Mouse (Mus musculus): Measurements from ENCODE around the gene Ntn4. TPM values are rescaled to one million over a fixed set of nuclear protein-coding genes. Genes with fewer than 3 reads are reported as not detected.

The Ntn4 gene
- total RNA-seq, 1 experiment from 2014 or later = 1.5 TPM

GRCm38 (mm10) chr10:93749267-93750192 is 109.0 kb downstream of the Ntn4 start:
- ATAC-seq (replicated peaks in 1 of 2; ENCODE audit: insufficient read depth in 1 of 2, low FRiP score in 2 of 2, low TSS enrichment in 1 of 2, low read depth in 1 of 2, poor library complexity in 2 of 2, severe bottlenecking in 2 of 2) = no peak

GRCm38 (mm10) chr10:93751302-93751701 is 110.8 kb downstream of the Ntn4 start:
- no peak for ATAC-seq (replicated peaks in 1 of 2; ENCODE audit: insufficient read depth in 1 of 2, low FRiP score in 2 of 2, low TSS enrichment in 1 of 2, low read depth in 1 of 2, poor library complexity in 2 of 2, severe bottlenecking in 2 of 2)

- no peak for ATAC-seq (replicated peaks in 1 of 2; ENCODE audit: insufficient read depth in 1 of 2, low FRiP score in 2 of 2, low TSS enrichment in 1 of 2, low read depth in 1 of 2, poor library complexity in 2 of 2, severe bottlenecking in 2 of 2)
Measured at GRCm38 (mm10) chr10:93753711-93754391, 113.4 kb downstream of the Ntn4 start.

GRCm38 (mm10) chr10:93756211-93756610 is 115.7 kb downstream of the Ntn4 start:
- no peak for ATAC-seq (replicated peaks in 1 of 2; ENCODE audit: insufficient read depth in 1 of 2, low FRiP score in 2 of 2, low TSS enrichment in 1 of 2, low read depth in 1 of 2, poor library complexity in 2 of 2, severe bottlenecking in 2 of 2)

- no peak for ATAC-seq (replicated peaks in 1 of 2; ENCODE audit: insufficient read depth in 1 of 2, low FRiP score in 2 of 2, low TSS enrichment in 1 of 2, low read depth in 1 of 2, poor library complexity in 2 of 2, severe bottlenecking in 2 of 2)
Measured at GRCm38 (mm10) chr10:93759644-93760043, 119.2 kb downstream of the Ntn4 start.

- ATAC-seq (replicated peaks in 1 of 2; ENCODE audit: insufficient read depth in 1 of 2, low FRiP score in 2 of 2, low TSS enrichment in 1 of 2, low read depth in 1 of 2, poor library complexity in 2 of 2, severe bottlenecking in 2 of 2) = no peak
Measured at GRCm38 (mm10) chr10:93760429-93760828, 119.9 kb downstream of the Ntn4 start.

GRCm38 (mm10) chr10:93763074-93763473 is 122.6 kb downstream of the Ntn4 start:
- peak; percentile 45 to 59; a peak in 1 of 4 replicates for ATAC-seq (replicated peaks in 1 of 2; ENCODE audit: insufficient read depth in 1 of 2, low FRiP score in 2 of 2, low TSS enrichment in 1 of 2, low read depth in 1 of 2, poor library complexity in 2 of 2, severe bottlenecking in 2 of 2)

GRCm38 (mm10) chr10:93766221-93766620 is 125.7 kb downstream of the Ntn4 start:
- no peak for ATAC-seq (replicated peaks in 1 of 2; ENCODE audit: insufficient read depth in 1 of 2, low FRiP score in 2 of 2, low TSS enrichment in 1 of 2, low read depth in 1 of 2, poor library complexity in 2 of 2, severe bottlenecking in 2 of 2)

GRCm38 (mm10) chr10:93767245-93767644 is 126.8 kb downstream of the Ntn4 start:
- no peak for ATAC-seq (replicated peaks in 1 of 2; ENCODE audit: insufficient read depth in 1 of 2, low FRiP score in 2 of 2, low TSS enrichment in 1 of 2, low read depth in 1 of 2, poor library complexity in 2 of 2, severe bottlenecking in 2 of 2)

- peak; percentile 87 to 96 for ATAC-seq (replicated peaks in 1 of 2; ENCODE audit: insufficient read depth in 1 of 2, low FRiP score in 2 of 2, low TSS enrichment in 1 of 2, low read depth in 1 of 2, poor library complexity in 2 of 2, severe bottlenecking in 2 of 2)
Measured at GRCm38 (mm10) chr10:93768222-93768621, 127.7 kb downstream of the Ntn4 start.

- no peak for ATAC-seq (replicated peaks in 1 of 2; ENCODE audit: insufficient read depth in 1 of 2, low FRiP score in 2 of 2, low TSS enrichment in 1 of 2, low read depth in 1 of 2, poor library complexity in 2 of 2, severe bottlenecking in 2 of 2)
Measured at GRCm38 (mm10) chr10:93771931-93772465, 131.5 kb downstream of the Ntn4 start.

GRCm38 (mm10) chr10:93772492-93772891 is 132.0 kb downstream of the Ntn4 start:
- no peak for ATAC-seq (replicated peaks in 1 of 2; ENCODE audit: insufficient read depth in 1 of 2, low FRiP score in 2 of 2, low TSS enrichment in 1 of 2, low read depth in 1 of 2, poor library complexity in 2 of 2, severe bottlenecking in 2 of 2)

- ATAC-seq (replicated peaks in 1 of 2; ENCODE audit: insufficient read depth in 1 of 2, low FRiP score in 2 of 2, low TSS enrichment in 1 of 2, low read depth in 1 of 2, poor library complexity in 2 of 2, severe bottlenecking in 2 of 2) = no peak
Measured at GRCm38 (mm10) chr10:93776731-93777151, 136.3 kb downstream of the Ntn4 start.

GRCm38 (mm10) chr10:93777372-93777771 is 136.9 kb downstream of the Ntn4 start:
- ATAC-seq (replicated peaks in 1 of 2; ENCODE audit: insufficient read depth in 1 of 2, low FRiP score in 2 of 2, low TSS enrichment in 1 of 2, low read depth in 1 of 2, poor library complexity in 2 of 2, severe bottlenecking in 2 of 2) = 0 out of 4 replicates have a peak, but pooled peaks of 1 of the 2 experiments have one; percentile 37

GRCm38 (mm10) chr10:93783216-93784013 is 142.9 kb downstream of the Ntn4 start:
- ATAC-seq (replicated peaks in 1 of 2; ENCODE audit: insufficient read depth in 1 of 2, low FRiP score in 2 of 2, low TSS enrichment in 1 of 2, low read depth in 1 of 2, poor library complexity in 2 of 2, severe bottlenecking in 2 of 2) = no peak

Data from hematopoietic stem cell, adult 5-6 weeks (primary cell).